Mouse (Mus musculus) forebrain, embryonic 11.5 days (tissue): ENCODE results near the gene Ergic1. TPM values are rescaled to one million over a fixed set of nuclear protein-coding genes. Genes with fewer than 3 reads are reported as not detected.

Source experiments
- ATAC-seq: fragments of 200-750 bp; cut with Nextera tagmentation; replicated peaks from 2 replicates; pipeline ENCODE4 v1.8.0; 2017; ENCODE audit warnings: moderate TSS enrichment; ENCODE audit not compliant: low FRiP score
- DNase-seq: peaks from one replicate; pipeline ENCODE4 v3.0.0-alpha.2; 2017; ENCODE audit warnings: low spot score
- H3K27ac ChIP-seq: fragments of 300-500 bp; sonication (generic); 2 replicates; pipeline ENCODE4 v1.5.1; 2014; ENCODE audit warnings: low read depth, low read length
- H3K27me3 ChIP-seq: fragments of 300-500 bp; sonication (generic); 2 replicates; pipeline ENCODE4 v1.6.1; 2014; ENCODE audit warnings: mild to moderate bottlenecking, low read length, mixed read lengths; ENCODE audit not compliant: control insufficient read depth, insufficient read depth
- H3K36me3 ChIP-seq: fragments of 300-500 bp; sonication (generic); 2 replicates; pipeline ENCODE4 v1.6.1; 2014; ENCODE audit warnings: mild to moderate bottlenecking, low read length, moderate library complexity, mixed read lengths; ENCODE audit not compliant: control insufficient read depth, insufficient read depth
- H3K4me1 ChIP-seq: fragments of 300-500 bp; sonication (generic); replicated peaks from 2 replicates; pipeline ENCODE4 v1.6.1; 2014; ENCODE audit warnings: low read length, mixed read lengths; ENCODE audit not compliant: control insufficient read depth, insufficient read depth
- H3K4me2 ChIP-seq: fragments of 300-500 bp; sonication (generic); 2 replicates; pipeline ENCODE4 v1.6.1; 2014; ENCODE audit warnings: low read depth, mild to moderate bottlenecking, low read length, moderate library complexity, mixed read lengths; ENCODE audit not compliant: severe bottlenecking
- H3K4me3 ChIP-seq: fragments of 300-500 bp; sonication (generic); 2 replicates; pipeline ENCODE4 v1.5.1; 2014; ENCODE audit warnings: low read depth, low read length
- H3K9ac ChIP-seq: fragments of 300-500 bp; sonication (generic); 2 replicates; pipeline ENCODE4 v1.6.1; 2014; ENCODE audit warnings: low read length
- H3K9me3 ChIP-seq: fragments of 300-500 bp; sonication (generic); 2 replicates; pipeline ENCODE4 v1.6.1; 2016; ENCODE audit warnings: low read length, mixed read lengths; ENCODE audit not compliant: control insufficient read depth
- WGBS: fragments of 180-500 bp; shearing (Covaris S2); extraction: QIAGEN DNeasy Blood & Tissue Kit; methylation state at CpG from one replicate; pipeline ENCODE4 v1.1.7; 2014; 5-methylcytosine and 5-hydroxymethylcytosine counted together
- polyA plus RNA-seq: library from polyadenylated mRNA; unstranded; fragments of >200 nt; fragmentation: Nextera tagmentation; extraction: Ambion mirVana; gene quantifications from 2 replicates; pipeline ENCODE4 v1.2.1, GENCODE M21; 2014

The Ergic1 gene
- polyA plus RNA-seq, 1 experiment from 2014 or later = 139 TPM

- ATAC-seq = no peak
- H3K9me3 ChIP-seq = no peaks in the 10 kb centered on the region
- DNase-seq = no peak
- H3K4me3 ChIP-seq = no peak overlapping the region
- peaks cover 10% of the 10 kb centered on the region for H3K36me3 ChIP-seq
- H3K27me3 ChIP-seq = no peaks in the 10 kb centered on the region
- H3K4me1 ChIP-seq = peaks cover 8% of the 10 kb centered on the region
- no peak overlapping the region for H3K9ac ChIP-seq
- no peak overlapping the region for H3K4me2 ChIP-seq
- 91% methylated on average over 8 of the region's 8 CpGs for WGBS
- H3K27ac ChIP-seq = no peak overlapping the region
Observed at GRCm38 (mm10) chr17:26567142-26567817, 6.0 kb downstream of the Ergic1 start.

DNA sequence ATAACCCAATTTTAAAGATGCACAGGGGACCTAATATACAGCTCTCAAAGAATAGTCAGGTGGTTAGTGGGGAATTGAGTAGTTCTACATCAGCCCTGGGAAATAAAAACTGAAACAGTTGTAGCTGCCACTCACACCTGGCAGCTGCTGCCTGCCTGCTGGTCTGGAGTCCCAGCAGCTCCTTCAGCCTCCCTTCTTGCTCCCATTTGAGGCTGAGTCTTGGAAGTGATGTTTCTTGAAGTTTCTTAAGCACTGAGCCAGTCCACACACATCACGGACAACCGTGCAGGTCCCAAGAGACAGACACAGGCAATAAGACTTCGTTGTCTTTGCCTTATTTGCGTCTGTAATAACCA is 6.5 kb downstream of the Ergic1 start:
- Histone ChIP-seq H3K4me1 (peaks cover 3% of the 10 kb centered on the region; the same call in 1 of the 2 replicates), H3K36me3 (peaks cover 10% of the 10 kb centered on the region), H3K27ac (no peak overlapping the region), H3K9ac (no peak overlapping the region), H3K4me3 (no peak overlapping the region), H3K9me3 (no peaks in the 10 kb centered on the region), H3K27me3 (no peaks in the 10 kb centered on the region), H3K4me2 (no peak overlapping the region)
- ATAC-seq (no peak), DNase-seq (no peak)
- WGBS = 96% methylated on average over 4 of the region's 4 CpGs

DNA sequence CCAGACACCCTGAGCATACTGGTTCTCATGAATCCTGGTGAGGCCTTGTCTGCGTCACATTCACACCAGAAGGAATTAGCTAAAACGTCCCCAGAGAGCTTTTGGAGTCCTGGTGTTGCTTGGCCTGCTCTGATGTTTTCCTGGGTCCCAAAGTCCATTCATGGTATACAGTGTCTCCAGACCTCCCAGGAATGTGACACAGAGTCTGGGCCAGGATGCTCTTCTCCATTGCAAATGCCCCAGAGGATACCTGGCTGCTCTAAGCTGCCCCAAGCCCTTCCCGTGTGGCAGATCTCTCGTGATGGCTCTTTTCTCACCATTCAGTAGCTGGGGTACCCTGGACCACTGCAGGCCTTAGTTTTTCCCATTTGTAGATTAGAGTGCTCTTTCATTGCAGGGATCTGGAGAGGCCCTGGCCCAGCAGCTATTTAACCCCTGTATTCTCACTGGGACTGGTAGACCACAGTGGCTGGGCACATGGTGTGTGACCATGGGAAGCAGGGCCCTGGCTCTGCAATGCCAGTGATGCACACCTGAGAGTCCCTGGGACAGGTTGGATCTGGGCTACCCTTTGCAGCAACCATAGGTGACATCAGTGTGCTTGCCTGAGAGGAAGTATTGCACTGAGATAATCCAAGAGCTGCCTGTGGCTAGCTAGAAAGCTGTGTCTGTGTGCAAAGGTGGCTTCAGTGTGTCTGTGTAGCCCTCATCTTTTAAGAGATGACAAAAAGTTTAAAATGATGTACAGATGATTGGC is 8.5 kb downstream of the Ergic1 start:
- no peaks in the 10 kb centered on the region for H3K4me1 ChIP-seq
- no peak overlapping the region for H3K4me2 ChIP-seq
- no peak for DNase-seq
- no peak overlapping the region for H3K4me3 ChIP-seq
- no peak for ATAC-seq
- peaks cover 8% of the 10 kb centered on the region for H3K36me3 ChIP-seq
- H3K27me3 ChIP-seq = no peaks in the 10 kb centered on the region
- H3K9me3 ChIP-seq = no peaks in the 10 kb centered on the region
- H3K9ac ChIP-seq = no peak overlapping the region
- no peak overlapping the region for H3K27ac ChIP-seq
- 89% methylated on average over 4 of the region's 4 CpGs for WGBS

GRCm38 (mm10) chr17:26570651-26571118 is 9.4 kb downstream of the Ergic1 start:
- H3K4me3 ChIP-seq = no peak overlapping the region
- peaks cover 8% of the 10 kb centered on the region for H3K36me3 ChIP-seq
- H3K9me3 ChIP-seq = no peaks in the 10 kb centered on the region
- WGBS = 94% methylated on average over 11 of the region's 11 CpGs
- no peaks in the 10 kb centered on the region for H3K4me1 ChIP-seq
- no peak for DNase-seq
- no peak for ATAC-seq
- no peaks in the 10 kb centered on the region for H3K27me3 ChIP-seq
- H3K4me2 ChIP-seq = no peak overlapping the region
- H3K9ac ChIP-seq = no peak overlapping the region
- H3K27ac ChIP-seq = no peak overlapping the region

- DNase-seq (no peak), ATAC-seq (no peak)
- Histone ChIP-seq H3K4me2 (no peak overlapping the region), H3K36me3 (peaks cover 8% of the 10 kb centered on the region), H3K9me3 (no peaks in the 10 kb centered on the region), H3K27me3 (no peaks in the 10 kb centered on the region), H3K27ac (no peak overlapping the region), H3K4me3 (no peak overlapping the region), H3K9ac (no peak overlapping the region), H3K4me1 (no peaks in the 10 kb centered on the region)
- WGBS = 83% methylated on average over 3 of the region's 3 CpGs
Observed at GRCm38 (mm10) chr17:26571377-26571776, 10.1 kb downstream of the Ergic1 start.

DNA sequence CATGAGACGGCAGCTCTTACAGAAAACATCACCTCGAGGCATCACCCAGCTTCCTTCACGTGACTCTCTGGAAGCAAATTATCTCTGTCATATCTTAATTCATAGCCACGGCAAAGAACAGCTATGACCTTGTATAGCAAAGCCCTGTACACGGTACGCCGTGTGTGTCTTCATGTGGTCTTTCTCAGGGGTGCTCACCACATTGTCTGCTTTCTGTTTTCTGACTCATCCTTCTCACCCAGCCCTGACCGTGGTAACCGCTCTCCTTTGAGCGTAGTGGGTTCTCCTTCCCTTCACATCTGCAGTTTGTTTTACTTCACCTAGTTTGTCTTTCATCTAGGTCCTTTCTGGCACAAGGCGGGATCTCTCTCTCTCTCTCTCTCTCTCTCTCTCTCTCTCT is 11.0 kb downstream of the Ergic1 start:
- 94% methylated on average over 11 of the region's 11 CpGs for WGBS
- DNase-seq (no peak), ATAC-seq (no peak)

GRCm38 (mm10) chr17:26574118-26574517 is 12.8 kb downstream of the Ergic1 start:
- 93% methylated on average over 11 of the region's 11 CpGs for WGBS
- peaks cover 2% of the 10 kb centered on the region; the same call in 1 of the 2 replicates for H3K36me3 ChIP-seq
- no peaks in the 10 kb centered on the region for H3K27me3 ChIP-seq
- no peak overlapping the region for H3K4me2 ChIP-seq
- no peaks in the 10 kb centered on the region for H3K9me3 ChIP-seq
- H3K4me1 ChIP-seq = no peaks in the 10 kb centered on the region
- H3K9ac ChIP-seq = no peak overlapping the region
- H3K27ac ChIP-seq = no peak overlapping the region
- no peak overlapping the region for H3K4me3 ChIP-seq
- ATAC-seq = no peak
- no peak for DNase-seq

More for the DNA sequence above, 11.0 kb downstream of the Ergic1 start:
- H3K4me1 ChIP-seq = no peaks in the 10 kb centered on the region
- peaks cover 8% of the 10 kb centered on the region for H3K36me3 ChIP-seq
- no peak overlapping the region for H3K27ac ChIP-seq
- H3K4me2 ChIP-seq = no peak overlapping the region
- no peaks in the 10 kb centered on the region for H3K9me3 ChIP-seq
- H3K27me3 ChIP-seq = no peaks in the 10 kb centered on the region
- no peak overlapping the region for H3K4me3 ChIP-seq
- no peak overlapping the region for H3K9ac ChIP-seq

DNA sequence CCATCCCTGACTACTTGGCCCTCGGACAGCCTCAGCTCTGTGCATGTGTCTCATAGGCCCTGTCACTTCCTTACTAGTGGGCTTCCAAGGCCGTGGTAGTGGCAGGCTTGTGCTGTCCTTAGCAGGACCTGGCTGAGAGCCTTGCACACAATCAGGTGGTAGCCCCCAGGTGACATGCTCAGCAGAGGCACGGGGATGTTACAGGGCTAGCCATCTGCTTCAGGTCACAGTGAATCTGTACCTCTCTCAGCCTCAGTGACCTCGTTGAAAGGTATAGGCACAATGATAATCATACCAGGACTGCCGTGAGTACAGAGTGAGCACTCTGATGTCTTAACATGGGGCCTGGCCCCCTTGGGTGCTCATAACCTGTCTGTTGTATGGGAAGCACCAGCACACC is 13.4 kb downstream of the Ergic1 start:
- Histone ChIP-seq H3K27ac (no peak overlapping the region), H3K4me3 (no peak overlapping the region), H3K36me3 (peaks cover 2% of the 10 kb centered on the region; the same call in 1 of the 2 replicates), H3K27me3 (no peaks in the 10 kb centered on the region), H3K4me1 (no peaks in the 10 kb centered on the region), H3K9me3 (no peaks in the 10 kb centered on the region), H3K9ac (no peak overlapping the region), H3K4me2 (no peak overlapping the region)
- DNase-seq = no peak
- ATAC-seq = no peak
- WGBS = 92% methylated on average over 5 of the region's 5 CpGs
